Mouse (Mus musculus): ENCODE measurements around the gene E2f2.

Gene E2f2

GRCm38 (mm10) chr4:136199562-136200292 is 27.5 kb downstream of the E2f2 start:
- DNase-seq (ENCODE audit: low spot score in 2 of 2), result peak in 1 of 2 experiments; percentile 50

GRCm38 (mm10) chr4:136202509-136202908 is 30.3 kb downstream of the E2f2 start:
- DNase-seq (ENCODE audit: low spot score in 2 of 2), result peak; percentile 42 to 69

- no peak for DNase-seq (ENCODE audit: low spot score in 2 of 2)
Measured at GRCm38 (mm10) chr4:136204775-136205174, 32.6 kb downstream of the E2f2 start.

GRCm38 (mm10) chr4:136206033-136206893 is 34.1 kb downstream of the E2f2 start, which contains the start of gene Asap3:
Gene Asap3 (plus strand): TSS chr4:136206365.
- peak; percentile 86 to 89 for DNase-seq (ENCODE audit: low spot score in 2 of 2)

- DNase-seq (ENCODE audit: low spot score in 2 of 2), result no peak
Measured at GRCm38 (mm10) chr4:136206943-136207342, 34.7 kb downstream of the E2f2 start.

GRCm38 (mm10) chr4:136210931-136211330 is 38.7 kb downstream of the E2f2 start:
- no peak for DNase-seq (ENCODE audit: low spot score in 2 of 2)

GRCm38 (mm10) chr4:136213629-136214028 is 41.4 kb downstream of the E2f2 start:
- no peak for DNase-seq (ENCODE audit: low spot score in 2 of 2)

- no peak for DNase-seq (ENCODE audit: low spot score in 2 of 2)
Measured at GRCm38 (mm10) chr4:136214828-136215227, 42.6 kb downstream of the E2f2 start.

GRCm38 (mm10) chr4:136215576-136215975 is 43.4 kb downstream of the E2f2 start:
- no peak for DNase-seq (ENCODE audit: low spot score in 2 of 2)

- no peak for DNase-seq (ENCODE audit: low spot score in 2 of 2)
Measured at GRCm38 (mm10) chr4:136217063-136217462, 44.9 kb downstream of the E2f2 start.

- DNase-seq (ENCODE audit: low spot score in 2 of 2), result no peak
Measured at GRCm38 (mm10) chr4:136218595-136219214, 46.5 kb downstream of the E2f2 start.

GRCm38 (mm10) chr4:136220133-136220775 is 48.1 kb downstream of the E2f2 start:
- no peak for DNase-seq (ENCODE audit: low spot score in 2 of 2)

GRCm38 (mm10) chr4:136223549-136224239 is 51.5 kb downstream of the E2f2 start:
- no peak for DNase-seq (ENCODE audit: low spot score in 2 of 2)

GRCm38 (mm10) chr4:136224240-136224559 is 52.0 kb downstream of the E2f2 start:
- no peak for DNase-seq (ENCODE audit: low spot score in 2 of 2)

GRCm38 (mm10) chr4:136224677-136225460 is 52.7 kb downstream of the E2f2 start:
- DNase-seq (ENCODE audit: low spot score in 2 of 2), result no peak

GRCm38 (mm10) chr4:136227408-136227807 is 55.2 kb downstream of the E2f2 start:
- DNase-seq (ENCODE audit: low spot score in 2 of 2), result no peak

GRCm38 (mm10) chr4:136228640-136229039 is 56.4 kb downstream of the E2f2 start:
- no peak for DNase-seq (ENCODE audit: low spot score in 2 of 2)

GRCm38 (mm10) chr4:136238669-136239068 is 66.5 kb downstream of the E2f2 start:
- DNase-seq (ENCODE audit: low spot score in 2 of 2), result no peak

GRCm38 (mm10) chr4:136239111-136239510 is 66.9 kb downstream of the E2f2 start:
- no peak for DNase-seq (ENCODE audit: low spot score in 2 of 2)

- peak; percentile 60 to 78 for DNase-seq (ENCODE audit: low spot score in 2 of 2)
Measured at GRCm38 (mm10) chr4:136239622-136240021, 67.4 kb downstream of the E2f2 start.

GRCm38 (mm10) chr4:136240123-136240522 is 67.9 kb downstream of the E2f2 start:
- DNase-seq (ENCODE audit: low spot score in 2 of 2), result no peak
